Mouse (Mus musculus) bone marrow, adult 2 months (tissue): ENCODE measurements around the gene Cytl1.

Experiments
- CTCF ChIP-seq: fragments of 200-500 bp; IDR thresholded peaks from 2 replicates; pipeline ENCODE4 v1.5.1; 2011; ENCODE audit warnings: low read length, control low read depth; ENCODE audit not compliant: control insufficient read depth, insufficient read depth
- POLR2A ChIP-seq: fragments of 200-500 bp; IDR thresholded peaks from 2 replicates; pipeline ENCODE4 v1.6.1; 2011; ENCODE audit warnings: low read depth, mild to moderate bottlenecking, control low read depth, low read length, borderline replicate concordance; ENCODE audit not compliant: control insufficient read depth

DNA sequence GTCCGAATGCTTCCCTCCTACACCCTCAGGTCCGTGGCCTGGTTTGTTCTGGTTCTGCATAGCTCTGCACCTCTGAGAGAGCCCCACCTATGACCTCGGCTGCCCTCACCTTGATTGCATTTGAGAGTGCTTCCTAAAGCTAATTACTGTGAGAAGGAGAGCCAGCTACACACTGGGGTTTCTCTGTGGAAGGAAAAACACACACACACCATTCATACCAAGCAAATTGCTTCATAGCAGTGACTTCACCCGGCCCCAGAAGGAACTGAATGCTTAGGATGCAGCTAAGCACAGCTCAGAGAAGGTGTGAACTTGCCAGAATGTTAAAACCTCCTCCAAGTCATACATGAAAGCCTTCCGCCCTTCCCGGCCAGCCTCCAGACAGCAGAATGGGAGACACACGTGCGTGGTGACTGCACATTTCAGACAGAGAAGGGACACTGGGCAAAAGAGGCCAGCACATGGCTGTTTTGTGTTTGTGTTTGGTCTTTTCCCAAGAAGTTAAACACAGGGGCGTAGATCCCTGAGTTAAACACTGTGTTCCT is 49.6 kb downstream of the Cytl1 start:
- TF ChIP-seq POLR2A (no peak), CTCF (no peak)
